Comparison of ENCODE assay signal across 7 mouse cellular contexts in genomic region chr2:39008350-39008851, GRCm38 (mm10). TPM values are rescaled to one million over a fixed set of nuclear protein-coding genes. Genes with fewer than 3 reads are reported as not detected.
DNase-seq lines count a peak whose midpoint lies in the region; ATAC-seq and TF ChIP-seq lines count a peak whose summit lies in the region.

No protein-coding gene starts in this region.

- no peak for DNase-seq in lung, embryonic 14.5 days
- DNase-seq in lung, postnatal 14 days = no peak
- no peak for DNase-seq in liver, embryonic 11.5 days (ENCODE audit: low spot score)
- no peak for DNase-seq in cerebellum, postnatal 4 days (ENCODE audit: low spot score in 2 of 2)

- ATAC-seq in lung, embryonic 14.5 days (ENCODE audit: insufficient read depth) = peak; percentile 59
- peak; percentile 60 for ATAC-seq in forebrain, embryonic 12.5 days (ENCODE audit: low FRiP score)
- peak; percentile 22 for ATAC-seq in liver, embryonic 11.5 days (replicated peaks; ENCODE audit: low FRiP score)

- peak overlapping the region; percentile 81 for H3K4me2 ChIP-seq in lung, embryonic 14.5 days
- peak overlapping the region; percentile 93 for H3K4me2 ChIP-seq in forebrain, embryonic 12.5 days
- H3K4me2 ChIP-seq in liver, embryonic 11.5 days = peak overlapping the region; percentile 67

- peaks cover 12% of the 10 kb centered on the region; the same call in 1 of the 2 replicates for H3K4me1 ChIP-seq in lung, embryonic 14.5 days (ENCODE audit: insufficient read depth)
- H3K4me1 ChIP-seq in bone marrow, adult 2 months (ENCODE audit: control insufficient read depth, insufficient read depth, low read length) = peaks cover 6% of the 10 kb centered on the region
- peaks cover 38% of the 10 kb centered on the region for H3K4me1 ChIP-seq in forebrain, embryonic 12.5 days
- H3K4me1 ChIP-seq in liver, embryonic 11.5 days (replicated peaks; ENCODE audit: control insufficient read depth, insufficient read depth, low read length) = peaks cover 32% of the 10 kb centered on the region
- H3K4me1 ChIP-seq in olfactory bulb, adult 2 months (ENCODE audit: control insufficient read depth, insufficient read depth, low read length) = peaks cover 12% of the 10 kb centered on the region

- H3K4me3 ChIP-seq in lung, embryonic 14.5 days (ENCODE audit: low read depth, low read length) = peak overlapping the region; percentile 89
- peak overlapping the region; percentile 88 for H3K4me3 ChIP-seq in bone marrow, adult 2 months (replicated peaks; ENCODE audit: control insufficient read depth, low read depth, low read length)
- peak overlapping the region; percentile 95 for H3K4me3 ChIP-seq in forebrain, embryonic 12.5 days (replicated peaks)
- H3K4me3 ChIP-seq in liver, embryonic 11.5 days (ENCODE audit: low read depth, low read length) = peak overlapping the region; percentile 87
- H3K4me3 ChIP-seq in olfactory bulb, adult 2 months (ENCODE audit: insufficient read depth, low read depth, low read length) = peak overlapping the region; percentile 89

- H3K9ac ChIP-seq in lung, embryonic 14.5 days = peak overlapping the region; percentile 85
- peak overlapping the region; percentile 94 for H3K9ac ChIP-seq in forebrain, embryonic 12.5 days
- H3K9ac ChIP-seq in liver, embryonic 11.5 days (ENCODE audit: low read depth, low read length) = peak overlapping the region; percentile 92

- H3K9me3 ChIP-seq in lung, embryonic 14.5 days (ENCODE audit: low read depth, low read length) = no peaks in the 10 kb centered on the region
- H3K9me3 ChIP-seq in forebrain, embryonic 12.5 days = no peaks in the 10 kb centered on the region
- no peaks in the 10 kb centered on the region for H3K9me3 ChIP-seq in liver, embryonic 11.5 days (ENCODE audit: control insufficient read depth, low read length)

- under 1% methylated on average over 25 of the region's 25 CpGs for WGBS in lung, embryonic 14.5 days
- under 1% methylated on average over 25 of the region's 25 CpGs for WGBS in bone marrow, adult 2 months
- WGBS in forebrain, embryonic 12.5 days = under 1% methylated on average over 23 of the region's 25 CpGs
- under 1% methylated on average over 25 of the region's 25 CpGs for WGBS in liver, embryonic 11.5 days
- under 1% methylated on average over 25 of the region's 25 CpGs for WGBS in olfactory bulb, adult 2 months

- H3K27me3 ChIP-seq in lung, embryonic 14.5 days (ENCODE audit: insufficient read depth, low read length) = no peaks in the 10 kb centered on the region
- H3K27me3 ChIP-seq in forebrain, embryonic 12.5 days = no peaks in the 10 kb centered on the region
- no peaks in the 10 kb centered on the region for H3K27me3 ChIP-seq in liver, embryonic 11.5 days (replicated peaks; ENCODE audit: control insufficient read depth, insufficient read depth, low read length)

- peaks cover 30% of the 10 kb centered on the region for H3K36me3 ChIP-seq in lung, embryonic 14.5 days (ENCODE audit: insufficient read depth)
- peaks cover 20% of the 10 kb centered on the region for H3K36me3 ChIP-seq in forebrain, embryonic 12.5 days (replicated peaks)
- H3K36me3 ChIP-seq in liver, embryonic 11.5 days (ENCODE audit: control insufficient read depth, insufficient read depth, low read length) = peaks cover 7% of the 10 kb centered on the region

- no peak for TF ChIP-seq POLR2A in bone marrow, adult 2 months (IDR thresholded peaks at IDR 0.05; ENCODE audit: borderline replicate concordance, control insufficient read depth, low read depth, low read length)
- no peak for TF ChIP-seq POLR2A in olfactory bulb, adult 2 months (IDR thresholded peaks at IDR 0.05; ENCODE audit: insufficient read depth, low read depth, low read length)

- H3K27ac ChIP-seq in lung, embryonic 14.5 days (ENCODE audit: low read depth) = peak overlapping the region; percentile 94
- H3K27ac ChIP-seq in bone marrow, adult 2 months (ENCODE audit: control insufficient read depth, insufficient read depth, low read depth, low read length, poor library complexity) = peak overlapping the region; percentile 96
- peak overlapping the region; percentile 89 for H3K27ac ChIP-seq in forebrain, embryonic 12.5 days
- peak overlapping the region; percentile 97 for H3K27ac ChIP-seq in liver, embryonic 11.5 days (ENCODE audit: low read depth, low read length)
- H3K27ac ChIP-seq in olfactory bulb, adult 2 months (ENCODE audit: insufficient read depth, low read depth, low read length) = peak overlapping the region; percentile 53

- TF ChIP-seq CTCF in lung, embryonic 14.5 days (IDR thresholded peaks at IDR 0.05; ENCODE audit: low read depth) = no peak
- TF ChIP-seq CTCF in bone marrow, adult 2 months (IDR thresholded peaks at IDR 0.05; ENCODE audit: control insufficient read depth, insufficient read depth, low read length) = no peak
- no peak for TF ChIP-seq CTCF in olfactory bulb, adult 2 months (IDR thresholded peaks at IDR 0.05; ENCODE audit: insufficient read depth, low read depth, low read length)

RNA-seq across cellular contexts. Expression of gene Rpl35, which starts 3.0 kb away (rescaled TPM):
- 935 and 1,086 TPM in 2 replicates for polyA plus RNA-seq in lung, embryonic 14.5 days (2014; fragmentation: Nextera tagmentation; extraction: Ambion mirVana)
- polyA plus RNA-seq in bone marrow, adult 2 months (2011; ENCODE audit: insufficient read depth, insufficient read length, low replicate concordance, missing spikeins) = 129 and 218 TPM in 2 replicates
- polyA plus RNA-seq in forebrain, embryonic 12.5 days (2016; fragmentation: Nextera tagmentation; extraction: Ambion mirVana) = 970 and 1,048 TPM in 2 replicates
- 1,321 and 1,382 TPM in 2 replicates for polyA plus RNA-seq in liver, embryonic 11.5 days (2014; fragmentation: Nextera tagmentation; extraction: Ambion mirVana)
- not detected in 2 replicates for polyA plus RNA-seq in olfactory bulb, adult 2 months (2012; ENCODE audit: insufficient read depth, insufficient read length, low replicate concordance, missing spikeins)

RNA-seq across cellular contexts. Expression of gene Arpc5l, which starts 3.3 kb away (rescaled TPM):
- polyA plus RNA-seq in lung, embryonic 14.5 days (2014; fragmentation: Nextera tagmentation; extraction: Ambion mirVana) = 132 and 136 TPM in 2 replicates
- polyA plus RNA-seq in bone marrow, adult 2 months (2011; ENCODE audit: insufficient read depth, insufficient read length, low replicate concordance, missing spikeins) = 42.4 and 71.5 TPM in 2 replicates
- polyA plus RNA-seq in forebrain, embryonic 12.5 days (2016; fragmentation: Nextera tagmentation; extraction: Ambion mirVana) = 137 and 143 TPM in 2 replicates
- polyA plus RNA-seq in liver, embryonic 11.5 days (2014; fragmentation: Nextera tagmentation; extraction: Ambion mirVana) = 113 and 128 TPM in 2 replicates
- polyA plus RNA-seq in olfactory bulb, adult 2 months (2012; ENCODE audit: insufficient read depth, insufficient read length, low replicate concordance, missing spikeins) = not detected in 2 replicates

RNA-seq across cellular contexts. Expression of gene Wdr38, which starts 11.1 kb away (rescaled TPM):
- polyA plus RNA-seq in lung, embryonic 14.5 days (2014; fragmentation: Nextera tagmentation; extraction: Ambion mirVana) = 1.1 and 1.2 TPM in 2 replicates
- 1.4 and 2.0 TPM in 2 replicates for polyA plus RNA-seq in bone marrow, adult 2 months (2011; ENCODE audit: insufficient read depth, insufficient read length, low replicate concordance, missing spikeins)
- 1.5 and 1.7 TPM in 2 replicates for polyA plus RNA-seq in forebrain, embryonic 12.5 days (2016; fragmentation: Nextera tagmentation; extraction: Ambion mirVana)
- 1.4 TPM in 2 replicates for polyA plus RNA-seq in liver, embryonic 11.5 days (2014; fragmentation: Nextera tagmentation; extraction: Ambion mirVana)
- polyA plus RNA-seq in olfactory bulb, adult 2 months (2012; ENCODE audit: insufficient read depth, insufficient read length, low replicate concordance, missing spikeins) = not detected in 2 replicates

RNA-seq across cellular contexts. Expression of gene Golga1, which starts 56.9 kb away (rescaled TPM):
- polyA plus RNA-seq in lung, embryonic 14.5 days (2014; fragmentation: Nextera tagmentation; extraction: Ambion mirVana) = 24.5 and 27.2 TPM in 2 replicates
- polyA plus RNA-seq in bone marrow, adult 2 months (2011; ENCODE audit: insufficient read depth, insufficient read length, low replicate concordance, missing spikeins) = 16.5 and 23.6 TPM in 2 replicates
- polyA plus RNA-seq in forebrain, embryonic 12.5 days (2016; fragmentation: Nextera tagmentation; extraction: Ambion mirVana) = 37.9 and 40.8 TPM in 2 replicates
- 18.2 and 20.8 TPM in 2 replicates for polyA plus RNA-seq in liver, embryonic 11.5 days (2014; fragmentation: Nextera tagmentation; extraction: Ambion mirVana)
- polyA plus RNA-seq in olfactory bulb, adult 2 months (2012; ENCODE audit: insufficient read depth, insufficient read length, low replicate concordance, missing spikeins) = 129 TPM in 1 of 2 replicates, not detected in the other
